Mouse (Mus musculus) ES-Bruce4 (cell line): ENCODE results near the gene Zfp524. TPM values are rescaled to one million over a fixed set of nuclear protein-coding genes. Genes with fewer than 3 reads are reported as not detected.

Experiments used
- H3K27ac ChIP-seq: 2 replicates; pipeline ENCODE4 v1.5.1; 2012; ENCODE audit warnings: low read length, inconsistent platforms; ENCODE audit not compliant: insufficient read depth
- H3K27me3 ChIP-seq: 2 replicates; pipeline ENCODE4 v1.6.1; 2012; ENCODE audit warnings: mild to moderate bottlenecking, low read length, inconsistent platforms; ENCODE audit not compliant: control insufficient read depth, poor library complexity, insufficient read depth, severe bottlenecking
- H3K36me3 ChIP-seq: 2 replicates; pipeline ENCODE4 v1.6.1; 2012; ENCODE audit warnings: inconsistent platforms, mild to moderate bottlenecking, low read length, moderate library complexity; ENCODE audit not compliant: control insufficient read depth, poor library complexity, insufficient read depth, severe bottlenecking
- H3K4me1 ChIP-seq: one replicate; pipeline ENCODE4 v1.8.1; 2011; ENCODE audit warnings: low read length; ENCODE audit not compliant: control insufficient read depth, insufficient read depth
- H3K4me3 ChIP-seq: 2 replicates; pipeline ENCODE4 v1.5.1; 2011; ENCODE audit warnings: low read depth, mild to moderate bottlenecking, low read length
- H3K9ac ChIP-seq: 2 replicates; pipeline ENCODE4 v1.6.1; 2012; ENCODE audit warnings: low read depth, mild to moderate bottlenecking, inconsistent platforms; ENCODE audit not compliant: poor library complexity, severe bottlenecking
- H3K9me3 ChIP-seq: replicated peaks from 2 replicates; pipeline ENCODE4 v1.6.1; 2012; ENCODE audit warnings: mild to moderate bottlenecking, low read length, inconsistent platforms; ENCODE audit not compliant: control insufficient read depth, poor library complexity, insufficient read depth, severe bottlenecking
- CTCF ChIP-seq: IDR thresholded peaks from one replicate; pipeline ENCODE4 v1.8.1; 2011; ENCODE audit warnings: low read depth, low read length
- EP300 ChIP-seq: IDR thresholded peaks from 2 replicates; pipeline ENCODE4 v1.6.1; 2011; ENCODE audit warnings: low read depth, low read length; ENCODE audit not compliant: insufficient read depth
- POLR2A ChIP-seq: IDR thresholded peaks from one replicate; pipeline ENCODE4 v1.8.1; 2011; ENCODE audit warnings: low read length; ENCODE audit not compliant: insufficient read depth
- polyA plus RNA-seq: library from polyadenylated mRNA; stranded (reverse); fragments of >200 nt; gene quantifications from 2 replicates; pipeline ENCODE4 v1.2.4, GENCODE M21; 2011; ENCODE audit warnings: low read depth; ENCODE audit not compliant: missing spikeins, insufficient read depth, insufficient read length

Gene Zfp524
- polyA plus RNA-seq, 1 experiment: 4.7 TPM

GRCm38 (mm10) chr7:5051193-5052192 lies 37.3 kb downstream of the Zfp524 start, which contains the start of gene Zfp580:
Zfp580 (plus strand) TSS chr7:5051538.
- Histone ChIP-seq H3K4me1 (peaks cover 3% of the 10 kb centered on the region), H3K9me3 (no peaks in the 10 kb centered on the region), H3K27ac (no peak within 1 kb of the TSS), H3K27me3 (no peaks in the 10 kb centered on the region), H3K36me3 (no peaks in the 10 kb centered on the region), H3K9ac (peak within 1 kb of the TSS; percentile 79), H3K4me3 (peak within 1 kb of the TSS; percentile 75)
- no peak for TF ChIP-seq POLR2A

DNA sequence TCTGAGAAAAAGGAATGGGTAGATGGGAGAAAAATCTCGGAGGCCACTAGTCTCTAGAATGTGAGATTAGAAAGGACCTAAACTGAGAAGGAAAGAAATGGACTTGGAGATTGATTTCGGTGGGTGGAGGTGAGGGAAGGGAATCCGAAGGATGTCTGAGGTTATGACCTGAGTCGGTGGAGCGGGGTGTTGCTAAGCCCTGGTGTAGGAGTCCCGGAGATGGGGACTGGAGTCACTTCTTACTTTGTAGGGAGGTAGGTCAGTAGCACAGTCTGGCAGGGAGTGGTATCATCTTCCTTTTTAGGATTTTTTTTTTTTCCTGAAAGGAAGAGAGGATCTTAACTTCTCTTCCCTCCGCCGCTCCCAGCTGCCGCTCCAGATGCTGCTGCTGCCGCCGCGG lies 38.2 kb downstream of the Zfp524 start:
- H3K4me1 ChIP-seq: peaks cover 5% of the 10 kb centered on the region

GRCm38 (mm10) chr7:5052931-5053343 lies 38.7 kb downstream of the Zfp524 start:
- H3K9ac ChIP-seq: peak overlapping the region; percentile 79
- TF ChIP-seq CTCF (no peak), POLR2A (no peak), EP300 (no peak)
- H3K4me1 ChIP-seq: peaks cover 5% of the 10 kb centered on the region
- no peaks in the 10 kb centered on the region for H3K27me3 ChIP-seq
- H3K36me3 ChIP-seq: no peaks in the 10 kb centered on the region
- no peak overlapping the region for H3K27ac ChIP-seq
- no peaks in the 10 kb centered on the region for H3K9me3 ChIP-seq
- peak overlapping the region; percentile 63 for H3K4me3 ChIP-seq

More for the DNA sequence above, 38.2 kb downstream of the Zfp524 start:
- no peaks in the 10 kb centered on the region for H3K9me3 ChIP-seq
- TF ChIP-seq EP300 (no peak), CTCF (no peak), POLR2A (no peak)
- H3K4me3 ChIP-seq: peak overlapping the region; percentile 63
- peak overlapping the region; percentile 79 for H3K9ac ChIP-seq
- no peaks in the 10 kb centered on the region for H3K27me3 ChIP-seq
- no peak overlapping the region for H3K27ac ChIP-seq
- no peaks in the 10 kb centered on the region for H3K36me3 ChIP-seq

DNA sequence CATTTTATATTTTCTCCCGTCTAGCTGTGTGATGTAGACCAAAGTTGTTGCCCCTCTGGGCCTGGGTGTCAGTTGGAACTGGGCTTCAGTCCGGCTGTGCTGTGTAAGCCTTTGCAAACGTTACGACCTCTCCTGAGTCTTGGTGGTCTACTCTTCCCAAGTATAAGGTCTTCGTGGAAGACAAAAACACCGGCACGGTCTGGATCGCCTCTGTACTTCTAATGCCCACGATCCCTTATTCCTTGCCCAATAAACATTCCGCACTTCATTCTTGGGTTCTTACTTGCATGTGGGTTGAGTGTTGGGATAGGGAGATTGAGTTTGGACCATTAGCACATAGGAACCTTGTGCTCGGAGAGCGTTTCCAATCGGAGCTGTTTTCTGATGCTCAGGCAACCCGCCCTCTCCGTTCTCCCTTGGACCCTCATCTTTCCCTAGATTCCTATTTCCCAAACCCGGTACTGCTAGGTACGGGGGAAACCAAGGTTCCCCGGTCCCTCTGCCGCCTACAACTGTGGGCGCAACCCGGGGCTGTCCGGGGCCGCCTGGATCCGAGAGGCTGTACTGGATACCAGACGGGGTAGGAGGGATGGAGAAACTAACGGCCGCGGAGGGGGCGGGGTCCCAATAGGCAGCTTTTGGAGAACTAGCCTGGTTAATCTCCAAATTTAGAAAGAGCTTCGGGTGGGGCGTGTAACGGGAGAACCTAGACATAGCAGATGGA lies 39.4 kb downstream of the Zfp524 start:
- Histone ChIP-seq H3K36me3 (no peaks in the 10 kb centered on the region), H3K4me3 (peak overlapping the region; percentile 63), H3K9ac (peak overlapping the region; percentile 79), H3K4me1 (peaks cover 5% of the 10 kb centered on the region), H3K27ac (no peak overlapping the region), H3K27me3 (no peaks in the 10 kb centered on the region), H3K9me3 (no peaks in the 10 kb centered on the region)
- TF ChIP-seq EP300: no peak
- TF ChIP-seq POLR2A: no peak
- TF ChIP-seq CTCF: no peak

DNA sequence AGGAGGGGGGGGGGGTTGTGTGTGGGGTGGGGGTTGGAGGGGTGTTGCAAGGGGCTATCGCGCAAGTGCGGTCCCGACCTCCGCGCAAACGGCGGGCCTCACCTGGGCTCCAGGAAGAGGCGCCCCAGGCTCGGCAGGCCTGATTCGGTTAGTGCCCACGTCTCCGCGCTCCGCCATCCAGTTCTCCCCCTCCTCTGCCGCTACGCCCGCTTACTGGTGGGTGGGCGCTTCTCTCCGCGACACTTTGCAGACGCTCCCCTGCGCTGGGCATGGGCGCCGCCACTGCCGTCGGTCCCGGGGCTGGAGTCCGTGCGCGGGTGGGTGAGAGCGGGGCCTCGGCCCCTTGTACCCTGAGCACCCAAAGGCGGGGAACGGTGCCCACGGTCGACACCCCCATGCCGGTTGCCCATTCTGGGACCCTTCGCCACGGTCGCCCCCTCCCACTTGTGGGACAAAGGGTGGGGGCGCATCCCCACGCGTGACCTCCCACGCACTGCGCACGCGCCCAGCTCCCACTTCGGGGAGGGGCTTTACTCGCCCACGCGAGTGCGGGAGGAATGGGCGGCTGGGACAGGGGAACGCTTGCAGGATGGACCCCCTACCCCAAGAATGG lies 42.5 kb downstream of the Zfp524 start:
- H3K27ac ChIP-seq: no peak overlapping the region
- H3K9me3 ChIP-seq: no peaks in the 10 kb centered on the region
- H3K9ac ChIP-seq: peak overlapping the region; percentile 72
- H3K27me3 ChIP-seq: no peaks in the 10 kb centered on the region
- peaks cover 8% of the 10 kb centered on the region for H3K4me1 ChIP-seq
- no peak for TF ChIP-seq EP300
- TF ChIP-seq CTCF: no peak
- TF ChIP-seq POLR2A: no peak
- H3K36me3 ChIP-seq: no peaks in the 10 kb centered on the region
- H3K4me3 ChIP-seq: peak overlapping the region; percentile 68
